Mouse (Mus musculus): ENCODE measurements around the gene Arhgap21. TPM values are rescaled to one million over a fixed set of nuclear protein-coding genes. Genes with fewer than 3 reads are reported as not detected.
A peak's percentile ranks its signal among the peaks of the same experiment; 100 is the strongest.

Arhgap21 gene
- total RNA-seq, 2 experiments from 2014 or later, result 210 to 310 TPM

- intact Hi-C loops (cut with DNase I), result loop anchor here (10.0 kb wide), 1 partner anchor 125 kb away; no protein-coding TSS in a partner anchor
- DNase-seq (ENCODE audit: low spot score in 2 of 2), result no peak
Measured at GRCm38 (mm10) chr2:20909404-20909803, 59.3 kb downstream of the Arhgap21 start.

- no peak for DNase-seq (ENCODE audit: low spot score in 2 of 2)
- intact Hi-C loops (cut with DNase I), result loop anchor here (10.0 kb wide), 1 partner anchor 128 kb away; no protein-coding TSS in a partner anchor
Measured at GRCm38 (mm10) chr2:20907291-20907690, 61.4 kb downstream of the Arhgap21 start.

GRCm38 (mm10) chr2:20905411-20905810 lies 63.3 kb downstream of the Arhgap21 start:
- intact Hi-C loops (cut with DNase I), result loop anchor here (10.0 kb wide), 1 partner anchor 129 kb away; no protein-coding TSS in a partner anchor
- no peak for DNase-seq (ENCODE audit: low spot score in 2 of 2)

- intact Hi-C loops (cut with DNase I), result loop anchor here (5.0 to 10.0 kb wide), 2 partner anchors 64 to 132 kb away; partner anchors contain the start of gene Arhgap21
- DNase-seq (ENCODE audit: low spot score in 2 of 2), result no peak
Measured at GRCm38 (mm10) chr2:20902981-20903645, 65.6 kb downstream of the Arhgap21 start.

DNA sequence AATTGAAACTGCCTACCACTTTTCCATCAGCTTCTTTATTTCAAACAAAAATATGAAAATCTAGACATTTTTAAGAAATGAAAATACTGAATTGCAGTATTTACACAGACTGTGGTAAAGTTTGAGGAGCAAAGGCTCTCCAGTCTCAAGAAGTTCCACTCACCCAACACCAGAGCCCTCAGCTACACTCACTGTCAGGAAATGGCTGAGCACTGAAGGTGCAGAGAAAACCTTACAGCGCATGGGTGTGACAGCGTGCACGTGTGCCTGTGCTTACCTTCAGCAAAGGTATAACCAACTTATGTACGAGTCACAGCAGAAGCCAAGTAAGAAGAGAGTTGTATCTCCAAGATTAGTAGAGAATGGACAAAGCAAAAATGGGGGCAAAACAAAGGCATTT lies 66.8 kb downstream of the Arhgap21 start:
- DNase-seq (ENCODE audit: low spot score in 2 of 2), result no peak
- intact Hi-C loops (cut with DNase I), result loop anchor here (5.0 to 10.0 kb wide), 2 partner anchors 65 to 133 kb away; partner anchors contain the start of gene Arhgap21

GRCm38 (mm10) chr2:20899301-20899700 lies 69.4 kb downstream of the Arhgap21 start:
- intact Hi-C loops (cut with DNase I), result no loop called here
- DNase-seq (ENCODE audit: low spot score in 2 of 2), result no peak

- peak; percentile 57 to 69 for DNase-seq (ENCODE audit: low spot score in 2 of 2)
- intact Hi-C loops (cut with DNase I), result loop anchor here (1.0 kb wide), 1 partner anchor 291 kb away; no protein-coding TSS in a partner anchor
Measured at GRCm38 (mm10) chr2:20898684-20899083, 70.0 kb downstream of the Arhgap21 start.

DNA sequence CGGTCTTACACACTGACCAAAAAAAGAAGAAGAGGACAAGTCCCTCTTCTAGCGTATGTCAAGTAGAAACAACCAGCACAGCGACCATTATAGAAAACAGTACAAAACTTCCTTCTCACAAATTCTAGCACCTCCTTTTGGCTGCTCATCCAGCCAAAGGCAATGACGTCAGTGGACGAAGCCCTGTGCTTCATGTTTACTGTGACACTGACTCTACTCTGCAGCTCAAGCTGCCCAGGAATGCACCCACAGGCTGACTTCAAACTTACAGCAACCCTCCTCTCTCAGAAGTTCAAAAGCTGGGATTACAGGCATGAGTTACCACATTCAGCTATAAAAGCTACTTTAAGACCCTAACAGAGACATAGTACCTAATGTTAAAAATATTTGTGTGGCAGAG lies 72.2 kb downstream of the Arhgap21 start:
- intact Hi-C loops (cut with DNase I), result no loop called here

GRCm38 (mm10) chr2:20894100-20894690 lies 74.5 kb downstream of the Arhgap21 start:
- no peak for DNase-seq (ENCODE audit: low spot score in 2 of 2)
- intact Hi-C loops (cut with DNase I), result loop anchor here (5.0 kb wide), 1 partner anchor 368 kb away; no protein-coding TSS in a partner anchor

More for the DNA sequence above, 72.2 kb downstream of the Arhgap21 start:
- no peak for DNase-seq (ENCODE audit: low spot score in 2 of 2)

- no peak for DNase-seq (ENCODE audit: low spot score in 2 of 2)
- intact Hi-C loops (cut with DNase I), result no loop called here
Measured at GRCm38 (mm10) chr2:20888751-20889150, 79.9 kb downstream of the Arhgap21 start.

- intact Hi-C loops (cut with DNase I), result no loop called here
- no peak for DNase-seq (ENCODE audit: low spot score in 2 of 2)
Measured at GRCm38 (mm10) chr2:20883288-20883687, 85.4 kb downstream of the Arhgap21 start.

DNA sequence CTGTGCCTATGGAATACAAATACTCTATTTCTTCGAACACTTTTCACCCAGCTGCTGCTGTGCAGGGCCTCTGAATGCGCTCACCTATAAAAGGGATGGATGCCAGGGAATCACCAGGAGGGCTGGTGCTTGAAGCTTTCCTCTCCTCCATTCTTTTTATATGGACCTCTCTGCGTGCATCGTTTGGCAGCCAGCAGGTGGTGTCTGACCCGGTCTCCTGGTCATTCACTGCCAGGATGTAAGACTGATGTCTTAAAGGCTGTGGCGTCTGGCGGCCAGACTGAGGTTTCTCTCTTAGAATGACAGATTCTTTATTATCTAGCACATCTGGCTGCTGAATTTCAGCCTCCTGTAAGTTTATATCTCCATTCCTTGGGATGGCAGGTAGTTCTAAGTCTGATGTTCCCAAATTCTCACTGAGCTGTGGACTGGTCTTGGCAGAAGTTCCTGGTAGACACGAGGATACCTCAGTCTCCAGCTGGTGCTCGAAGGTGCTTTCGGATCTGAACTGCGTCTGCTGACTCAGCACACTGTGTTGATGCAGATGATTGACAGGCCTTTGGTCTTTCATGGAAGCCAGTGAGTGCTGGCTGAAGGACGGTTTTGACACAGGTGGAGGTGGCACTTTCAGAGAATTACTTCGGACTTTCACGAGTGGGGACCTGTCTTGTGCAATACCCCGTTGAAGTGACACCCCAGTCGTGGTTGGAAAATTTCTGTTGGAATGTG lies 88.6 kb downstream of the Arhgap21 start:
- no peak for DNase-seq (ENCODE audit: low spot score in 2 of 2)
- intact Hi-C loops (cut with DNase I), result no loop called here

GRCm38 (mm10) chr2:20874621-20875020 lies 94.1 kb downstream of the Arhgap21 start:
- no peak for DNase-seq (ENCODE audit: low spot score in 2 of 2)
- intact Hi-C loops (cut with DNase I), result no loop called here

DNA sequence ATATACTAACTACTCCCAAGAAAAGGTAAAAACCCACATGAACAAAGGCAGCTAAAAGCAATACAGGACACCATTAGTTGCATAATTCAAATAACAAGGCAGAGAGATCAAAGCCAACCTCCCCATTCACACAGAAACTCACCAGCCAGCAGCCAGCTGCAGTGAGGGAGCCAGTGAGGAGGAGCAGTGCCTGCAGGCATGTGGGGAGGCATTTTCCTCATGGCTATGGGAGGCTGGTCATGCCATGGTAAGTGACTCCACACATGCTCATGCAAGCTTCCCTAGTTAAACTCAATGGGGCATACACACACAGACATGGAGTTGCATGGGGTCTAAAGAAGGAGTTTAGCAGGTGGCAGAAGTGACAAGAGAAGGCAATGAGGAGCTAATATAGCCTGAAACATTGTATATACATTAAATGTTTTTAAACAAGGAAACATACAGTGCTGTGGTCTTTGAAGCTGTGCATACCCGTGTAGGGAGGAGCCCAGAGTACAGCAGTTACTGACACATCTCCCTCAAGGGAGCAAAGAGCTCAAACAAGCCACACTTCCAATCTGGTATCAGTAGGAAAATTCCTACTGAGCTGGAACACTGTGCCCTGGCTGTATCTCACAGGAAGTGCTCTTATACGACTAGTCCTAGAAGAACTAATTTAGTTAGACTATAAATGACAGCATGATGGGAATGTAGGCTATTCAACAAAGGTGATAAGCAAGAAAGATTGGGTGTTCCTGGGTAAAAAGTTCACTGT lies 99.3 kb downstream of the Arhgap21 start:
- intact Hi-C loops (cut with DNase I), result no loop called here

GRCm38 (mm10) chr2:20868052-20868451 lies 100.6 kb downstream of the Arhgap21 start:
- intact Hi-C loops (cut with DNase I), result no loop called here

More for the DNA sequence above, 99.3 kb downstream of the Arhgap21 start:
- DNase-seq (ENCODE audit: low spot score in 2 of 2), result no peak

GRCm38 (mm10) chr2:20865795-20866194 lies 102.9 kb downstream of the Arhgap21 start:
- intact Hi-C loops (cut with DNase I), result no loop called here
- no peak for DNase-seq (ENCODE audit: low spot score in 2 of 2)

More at GRCm38 (mm10) chr2:20868052-20868451, 100.6 kb downstream of the Arhgap21 start:
- DNase-seq (ENCODE audit: low spot score in 2 of 2), result no peak

DNA sequence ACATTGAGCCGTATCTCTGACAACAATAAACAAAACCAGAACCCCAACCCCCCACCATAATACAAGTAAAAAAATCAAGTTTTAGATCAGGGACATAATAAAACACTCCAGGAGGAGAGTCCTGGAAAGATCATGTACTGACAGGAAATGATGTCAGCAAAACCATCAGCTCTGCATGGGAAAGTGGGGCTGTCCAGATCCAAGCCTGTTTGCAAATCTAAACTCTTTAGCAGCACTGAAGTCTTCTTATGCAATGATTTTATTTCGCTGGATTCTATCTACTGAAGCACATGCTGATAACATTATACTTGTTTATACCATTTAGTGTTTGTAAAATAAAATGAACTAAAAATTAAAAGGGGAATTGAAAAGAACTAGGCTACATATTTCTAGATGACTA lies 104.1 kb downstream of the Arhgap21 start:
- intact Hi-C loops (cut with DNase I), result no loop called here
- no peak for DNase-seq (ENCODE audit: low spot score in 2 of 2)

DNA sequence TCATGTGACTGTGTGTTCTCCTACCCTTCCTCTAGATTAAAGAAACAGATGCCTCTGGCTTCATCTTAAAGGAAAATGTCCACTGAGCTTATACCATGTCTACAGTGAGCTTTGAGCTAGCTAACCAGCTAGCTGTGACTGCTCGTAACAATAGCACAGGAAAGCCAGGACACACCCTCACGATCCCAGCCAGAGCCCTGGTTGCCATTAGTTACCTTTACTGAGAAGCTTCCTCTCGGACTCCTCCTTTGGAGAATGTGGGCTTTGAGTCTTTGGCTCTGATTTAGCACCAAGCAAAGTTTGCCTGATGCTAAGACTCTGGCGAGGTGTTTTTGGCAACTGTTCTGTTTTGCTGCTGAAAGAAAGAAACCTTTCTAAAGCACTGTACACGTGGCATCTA lies 107.9 kb downstream of the Arhgap21 start:
- intact Hi-C loops (cut with DNase I), result no loop called here
- DNase-seq (ENCODE audit: low spot score in 2 of 2), result no peak

GRCm38 (mm10) chr2:20849346-20849745 lies 119.3 kb downstream of the Arhgap21 start:
- intact Hi-C loops (cut with DNase I), result no loop called here
- DNase-seq (ENCODE audit: low spot score in 2 of 2), result no peak

Measured in left cerebral cortex, postnatal 36 days (tissue).